ENCODE assay signal across 8 mouse cellular contexts in genomic region chr7:45370475-45371311, GRCm38 (mm10). TPM values are rescaled to one million over a fixed set of nuclear protein-coding genes. Genes with fewer than 3 reads are reported as not detected.
A peak's percentile ranks its signal among the peaks of the same experiment; 100 is the strongest.
DNase-seq lines count a peak whose midpoint lies in the region; ATAC-seq lines count a peak whose summit lies in the region.

Gene Lin7b (minus strand): TSS chr7:45370583.

- H3K4me2 ChIP-seq in forebrain, embryonic 12.5 days: peak within 1 kb of the TSS; percentile 75
- H3K4me2 ChIP-seq in heart, embryonic 16.5 days (ENCODE audit: low read depth, low read length): peak within 1 kb of the TSS; percentile 95
- peak within 1 kb of the TSS; percentile 86 for H3K4me2 ChIP-seq in liver, embryonic 13.5 days
- peak within 1 kb of the TSS; percentile 99 for H3K4me2 ChIP-seq in stomach, embryonic 15.5 days

- peak within 1 kb of the TSS; percentile 43 for H3K4me3 ChIP-seq in forebrain, embryonic 12.5 days (replicated peaks)
- peak within 1 kb of the TSS; percentile 60 for H3K4me3 ChIP-seq in heart, embryonic 16.5 days (ENCODE audit: low read length)
- peak within 1 kb of the TSS; percentile 59 for H3K4me3 ChIP-seq in liver, embryonic 13.5 days (replicated peaks)
- H3K4me3 ChIP-seq in stomach, embryonic 15.5 days (replicated peaks): peak within 1 kb of the TSS; percentile 55

- H3K9ac ChIP-seq in forebrain, embryonic 12.5 days: peak within 1 kb of the TSS; percentile 41
- peak within 1 kb of the TSS; percentile 69 for H3K9ac ChIP-seq in heart, embryonic 16.5 days (ENCODE audit: low read length)
- H3K9ac ChIP-seq in liver, embryonic 13.5 days: peak within 1 kb of the TSS; percentile 49
- peak within 1 kb of the TSS; percentile 35; the same call in 1 of the 2 replicates for H3K9ac ChIP-seq in stomach, embryonic 15.5 days

- ATAC-seq in forebrain, embryonic 12.5 days (ENCODE audit: low FRiP score): peak; percentile 60
- ATAC-seq in heart, embryonic 16.5 days (replicated peaks; ENCODE audit: extremely low read depth, insufficient read depth, low FRiP score): peak; percentile 56
- ATAC-seq in liver, embryonic 13.5 days (ENCODE audit: low read depth): peak; percentile 78
- peak; percentile 78 for ATAC-seq in stomach, embryonic 15.5 days (ENCODE audit: insufficient read depth, low FRiP score, low read depth)

- peaks cover 33% of the 10 kb centered on the region for H3K36me3 ChIP-seq in forebrain, embryonic 12.5 days (replicated peaks)
- H3K36me3 ChIP-seq in heart, embryonic 16.5 days (ENCODE audit: control insufficient read depth, insufficient read depth): peaks cover 3% of the 10 kb centered on the region; the same call in 1 of the 2 replicates
- H3K36me3 ChIP-seq in liver, embryonic 13.5 days: peaks cover 35% of the 10 kb centered on the region
- H3K36me3 ChIP-seq in stomach, embryonic 15.5 days: peaks cover 13% of the 10 kb centered on the region; the same call in 1 of the 2 replicates

- peak; percentile 65 to 79 for DNase-seq in CD8-positive naive resting alpha-beta T cell, adult 2 months (ENCODE audit: low read depth in 2 of 2, low spot score in 2 of 2)
- DNase-seq in c-Kit-positive CD71-positive TER-119-positive erythroid progenitor cells, embryonic 14.5 days (ENCODE audit: low spot score): peak; percentile 82
- DNase-seq in kidney, postnatal 25 days: peak; percentile 92 to 96
- DNase-seq in liver, embryonic 13.5 days: peak; percentile 90
- peak; percentile 87 for DNase-seq in neural tube, embryonic 10.5 days (ENCODE audit: extremely low spot score, low spot score)

- 12% methylated on average over 27 of the region's 28 CpGs for WGBS in forebrain, embryonic 12.5 days
- WGBS in heart, embryonic 16.5 days: 9% methylated on average over 28 of the region's 28 CpGs
- WGBS in liver, embryonic 13.5 days (ENCODE audit: insufficient replicate concordance): 9% methylated on average over 28 of the region's 28 CpGs
- WGBS in stomach, embryonic 15.5 days: 8% methylated on average over 28 of the region's 28 CpGs

- H3K4me1 ChIP-seq in forebrain, embryonic 12.5 days: peaks cover 38% of the 10 kb centered on the region
- peaks cover 19% of the 10 kb centered on the region for H3K4me1 ChIP-seq in heart, embryonic 16.5 days (ENCODE audit: control insufficient read depth, insufficient read depth, low read length)
- H3K4me1 ChIP-seq in liver, embryonic 13.5 days (replicated peaks): peaks cover 42% of the 10 kb centered on the region
- peaks cover 29% of the 10 kb centered on the region for H3K4me1 ChIP-seq in stomach, embryonic 15.5 days

- H3K27me3 ChIP-seq in forebrain, embryonic 12.5 days: peaks cover 29% of the 10 kb centered on the region
- H3K27me3 ChIP-seq in heart, embryonic 16.5 days (ENCODE audit: control insufficient read depth, insufficient read depth, low read length): peaks cover 17% of the 10 kb centered on the region
- peaks cover 42% of the 10 kb centered on the region for H3K27me3 ChIP-seq in liver, embryonic 13.5 days
- H3K27me3 ChIP-seq in stomach, embryonic 15.5 days (replicated peaks): peaks cover 20% of the 10 kb centered on the region

- no peaks in the 10 kb centered on the region for H3K9me3 ChIP-seq in forebrain, embryonic 12.5 days
- H3K9me3 ChIP-seq in heart, embryonic 16.5 days (replicated peaks; ENCODE audit: control insufficient read depth, low read length): no peaks in the 10 kb centered on the region
- H3K9me3 ChIP-seq in liver, embryonic 13.5 days (replicated peaks): no peaks in the 10 kb centered on the region
- no peaks in the 10 kb centered on the region for H3K9me3 ChIP-seq in stomach, embryonic 15.5 days

- no peak within 1 kb of the TSS for H3K27ac ChIP-seq in forebrain, embryonic 12.5 days
- H3K27ac ChIP-seq in heart, embryonic 16.5 days (ENCODE audit: low read length): no peak within 1 kb of the TSS
- H3K27ac ChIP-seq in liver, embryonic 13.5 days: no peak within 1 kb of the TSS
- H3K27ac ChIP-seq in stomach, embryonic 15.5 days: no peak within 1 kb of the TSS

RNA-seq across cellular contexts. Expression of gene Lin7b, which starts in this region (rescaled TPM):
- polyA plus RNA-seq in forebrain, embryonic 12.5 days (2016; fragmentation: Nextera tagmentation; extraction: Ambion mirVana): 3.1 TPM in 2 replicates
- polyA plus RNA-seq in heart, embryonic 16.5 days (2015; fragmentation: Nextera tagmentation; extraction: Ambion mirVana): 0.81 and 0.91 TPM in 2 replicates
- not detected in 2 replicates for polyA plus RNA-seq in liver, embryonic 13.5 days (2015; fragmentation: Nextera tagmentation; extraction: Ambion mirVana)
- 3.5 and 4.0 TPM in 2 replicates for polyA plus RNA-seq in stomach, embryonic 15.5 days (2015; fragmentation: Nextera tagmentation; extraction: Ambion mirVana)

Comparison
In these comparisons a context has a peak if more than half of its experiments do, and no peak if none do; other contexts are left out.
1. Peak in ATAC-seq, H3K4me3 ChIP-seq, H3K9ac ChIP-seq and H3K4me2 ChIP-seq in heart, embryonic 16.5 days; RNA of the gene not detected or under 1 TPM.
2. Peak in DNase-seq, ATAC-seq, H3K4me3 ChIP-seq, H3K9ac ChIP-seq and H3K4me2 ChIP-seq in liver, embryonic 13.5 days; RNA of the gene not detected or under 1 TPM.